Mouse (Mus musculus): ENCODE results near the gene Arpc2. TPM values are rescaled to one million over a fixed set of nuclear protein-coding genes. Genes with fewer than 3 reads are reported as not detected.
A peak's percentile ranks its signal among the peaks of the same experiment; 100 is the strongest.

Gene Arpc2
- polyA plus RNA-seq, 1 experiment from 2014 or later: 448 TPM

- no peaks in the 10 kb centered on the region for H3K27me3 ChIP-seq (ENCODE audit: control insufficient read depth, insufficient read depth, low read depth, low read length)
- no peak overlapping the region for H3K4me2 ChIP-seq (ENCODE audit: low read depth, low read length)
- H3K4me3 ChIP-seq (ENCODE audit: low read length): no peak overlapping the region
- WGBS: 60% methylated on average over 5 of the region's 5 CpGs
- H3K36me3 ChIP-seq (ENCODE audit: control insufficient read depth, insufficient read depth, low read length): no peaks in the 10 kb centered on the region
- H3K27ac ChIP-seq (ENCODE audit: low read length): peak overlapping the region; percentile 74
- peaks cover 80% of the 10 kb centered on the region for H3K4me1 ChIP-seq (replicated peaks; ENCODE audit: control insufficient read depth, insufficient read depth, low read length)
- H3K9ac ChIP-seq (ENCODE audit: low read length): peak overlapping the region; percentile 48
- H3K9me3 ChIP-seq (ENCODE audit: control insufficient read depth, low read length): no peaks in the 10 kb centered on the region
- ATAC-seq (ENCODE audit: low read depth): no peak
These were observed 63.1 kb downstream of the Arpc2 start for GRCm38 (mm10) chr1:74298996-74299395.

DNA sequence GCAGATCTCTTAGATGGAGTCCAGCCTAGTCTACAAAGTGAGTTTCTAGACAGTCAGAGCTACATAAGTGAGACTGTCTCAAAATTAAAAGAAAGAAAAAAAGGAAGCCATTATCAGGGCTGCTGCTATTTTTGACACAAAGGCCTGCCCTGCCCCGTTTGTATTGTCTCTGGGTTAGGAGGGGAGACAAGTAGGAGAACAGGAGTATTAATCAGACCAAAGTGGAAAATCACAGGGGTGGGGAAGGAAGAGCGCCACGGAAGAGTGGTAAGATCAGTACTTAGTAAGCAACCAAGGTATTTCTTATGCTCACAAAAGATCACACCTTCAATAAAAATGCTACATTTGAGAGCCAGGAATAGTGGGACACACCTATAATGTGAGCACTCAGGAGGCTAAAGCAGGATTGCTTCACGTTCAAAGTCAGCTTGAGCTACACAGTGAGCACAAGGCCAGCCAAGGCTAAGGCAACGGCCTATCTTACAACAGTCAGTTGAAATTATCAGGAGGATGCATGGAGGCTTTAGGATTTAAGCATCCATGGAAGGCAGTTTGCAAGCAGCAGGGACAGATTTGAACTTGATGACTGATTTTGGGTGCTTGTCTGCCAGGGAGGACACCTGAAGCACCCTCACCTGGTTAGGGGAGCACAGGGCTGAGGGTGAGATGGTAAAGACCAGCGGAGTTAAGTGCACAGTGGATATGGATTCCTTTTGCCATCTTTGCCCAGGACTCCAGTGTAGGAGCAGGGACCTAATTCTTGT lies 64.6 kb downstream of the Arpc2 start:
- Histone ChIP-seq H3K27me3 (ENCODE audit: control insufficient read depth, insufficient read depth, low read depth, low read length) (no peaks in the 10 kb centered on the region), H3K9ac (ENCODE audit: low read length) (no peak overlapping the region), H3K4me2 (ENCODE audit: low read depth, low read length) (no peak overlapping the region), H3K4me1 (replicated peaks; ENCODE audit: control insufficient read depth, insufficient read depth, low read length) (peaks cover 73% of the 10 kb centered on the region), H3K27ac (ENCODE audit: low read length) (peak overlapping the region; percentile 11), H3K36me3 (ENCODE audit: control insufficient read depth, insufficient read depth, low read length) (no peaks in the 10 kb centered on the region), H3K4me3 (ENCODE audit: low read length) (no peak overlapping the region), H3K9me3 (ENCODE audit: control insufficient read depth, low read length) (no peaks in the 10 kb centered on the region)
- WGBS: 74% methylated on average over 6 of the region's 6 CpGs
- no peak for ATAC-seq (ENCODE audit: low read depth)

- H3K9me3 ChIP-seq (ENCODE audit: control insufficient read depth, low read length): no peaks in the 10 kb centered on the region
- no peaks in the 10 kb centered on the region for H3K27me3 ChIP-seq (ENCODE audit: control insufficient read depth, insufficient read depth, low read depth, low read length)
- peak overlapping the region; percentile 93; the same call in 1 of the 2 replicates for H3K9ac ChIP-seq (ENCODE audit: low read length)
- 86% methylated on average over 7 of the region's 7 CpGs for WGBS
- no peaks in the 10 kb centered on the region for H3K36me3 ChIP-seq (ENCODE audit: control insufficient read depth, insufficient read depth, low read length)
- ATAC-seq (ENCODE audit: low read depth): no peak
- H3K27ac ChIP-seq (ENCODE audit: low read length): no peak overlapping the region; the same call in 1 of the 2 replicates
- H3K4me3 ChIP-seq (ENCODE audit: low read length): no peak overlapping the region; the same call in 1 of the 2 replicates
- peak overlapping the region; percentile 77 for H3K4me2 ChIP-seq (ENCODE audit: low read depth, low read length)
- H3K4me1 ChIP-seq (replicated peaks; ENCODE audit: control insufficient read depth, insufficient read depth, low read length): peaks cover 56% of the 10 kb centered on the region
These were observed 66.3 kb downstream of the Arpc2 start for GRCm38 (mm10) chr1:74302229-74302628.

GRCm38 (mm10) chr1:74302835-74303234 lies 67.0 kb downstream of the Arpc2 start:
- Histone ChIP-seq H3K4me1 (replicated peaks; ENCODE audit: control insufficient read depth, insufficient read depth, low read length) (peaks cover 50% of the 10 kb centered on the region), H3K27ac (ENCODE audit: low read length) (peak overlapping the region; percentile 25; the same call in 1 of the 2 replicates), H3K4me3 (ENCODE audit: low read length) (peak overlapping the region; percentile 84), H3K9ac (ENCODE audit: low read length) (peak overlapping the region; percentile 93), H3K9me3 (ENCODE audit: control insufficient read depth, low read length) (no peaks in the 10 kb centered on the region), H3K36me3 (ENCODE audit: control insufficient read depth, insufficient read depth, low read length) (no peaks in the 10 kb centered on the region), H3K27me3 (ENCODE audit: control insufficient read depth, insufficient read depth, low read depth, low read length) (no peaks in the 10 kb centered on the region), H3K4me2 (ENCODE audit: low read depth, low read length) (peak overlapping the region; percentile 77)
- WGBS: 62% methylated on average over 2 of the region's 2 CpGs
- no peak for ATAC-seq (ENCODE audit: low read depth)

- Histone ChIP-seq H3K9me3 (ENCODE audit: control insufficient read depth, low read length) (no peaks in the 10 kb centered on the region), H3K4me2 (ENCODE audit: low read depth, low read length) (peak overlapping the region; percentile 77), H3K27ac (ENCODE audit: low read length) (peak overlapping the region; percentile 96), H3K9ac (ENCODE audit: low read length) (peak overlapping the region; percentile 93), H3K27me3 (ENCODE audit: control insufficient read depth, insufficient read depth, low read depth, low read length) (no peaks in the 10 kb centered on the region), H3K4me3 (ENCODE audit: low read length) (peak overlapping the region; percentile 84), H3K4me1 (replicated peaks; ENCODE audit: control insufficient read depth, insufficient read depth, low read length) (peaks cover 42% of the 10 kb centered on the region), H3K36me3 (ENCODE audit: control insufficient read depth, insufficient read depth, low read length) (no peaks in the 10 kb centered on the region)
- peak; percentile 92 for ATAC-seq (ENCODE audit: low read depth)
- under 1% methylated on average over 56 of the region's 56 CpGs for WGBS
These were observed 67.8 kb downstream of the Arpc2 start for GRCm38 (mm10) chr1:74303509-74304338.

DNA sequence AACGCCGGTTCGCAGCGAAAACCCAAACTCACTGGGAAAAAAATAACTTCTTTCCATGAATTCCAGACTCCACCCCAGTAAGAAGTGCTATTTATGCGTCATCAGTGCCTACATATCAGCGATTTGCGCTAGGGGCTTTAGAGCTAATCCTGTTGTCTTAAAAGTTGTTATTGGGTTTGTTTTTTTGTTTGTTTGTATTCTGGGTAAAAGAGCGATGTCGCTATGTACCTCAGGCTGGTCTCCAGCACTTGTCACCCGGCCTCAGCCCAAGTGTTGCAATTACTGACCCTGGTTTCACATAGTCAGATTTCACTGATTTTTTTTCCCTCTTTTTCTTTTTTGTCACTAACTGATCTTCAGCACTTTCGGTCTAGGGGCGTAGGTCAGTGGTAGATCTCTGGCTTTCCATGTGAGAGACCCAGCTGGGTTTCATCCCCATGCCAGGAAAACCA lies 68.5 kb downstream of the Arpc2 start:
- Histone ChIP-seq H3K36me3 (ENCODE audit: control insufficient read depth, insufficient read depth, low read length) (no peaks in the 10 kb centered on the region), H3K4me1 (replicated peaks; ENCODE audit: control insufficient read depth, insufficient read depth, low read length) (peaks cover 36% of the 10 kb centered on the region), H3K4me3 (ENCODE audit: low read length) (peak overlapping the region; percentile 84), H3K9ac (ENCODE audit: low read length) (peak overlapping the region; percentile 93), H3K27me3 (ENCODE audit: control insufficient read depth, insufficient read depth, low read depth, low read length) (no peaks in the 10 kb centered on the region), H3K27ac (ENCODE audit: low read length) (peak overlapping the region; percentile 96), H3K4me2 (ENCODE audit: low read depth, low read length) (peak overlapping the region; percentile 77), H3K9me3 (ENCODE audit: control insufficient read depth, low read length) (no peaks in the 10 kb centered on the region)
- peak; percentile 34 for ATAC-seq (ENCODE audit: low read depth)
- 3% methylated on average over 12 of the region's 12 CpGs for WGBS

DNA sequence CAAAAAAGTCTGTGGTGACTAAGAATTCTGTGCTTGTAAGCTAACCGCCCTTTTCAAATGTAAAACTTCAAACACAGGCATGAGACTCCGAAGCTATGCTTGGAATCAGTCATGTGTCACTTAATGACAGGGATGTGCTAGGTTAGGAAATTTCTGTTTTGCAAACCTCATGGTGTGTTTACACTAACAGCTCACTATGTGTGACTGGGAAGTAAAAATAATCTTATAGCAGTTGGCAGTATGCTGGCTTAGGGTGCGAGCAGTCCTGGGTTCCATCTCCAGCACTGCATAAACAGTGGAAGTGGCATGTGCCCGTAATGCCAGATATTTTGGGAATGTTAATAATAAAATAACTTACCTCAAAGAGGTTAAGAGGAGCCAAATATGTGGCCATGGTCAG lies 69.1 kb downstream of the Arpc2 start:
- H3K9me3 ChIP-seq (ENCODE audit: control insufficient read depth, low read length): no peaks in the 10 kb centered on the region
- H3K27ac ChIP-seq (ENCODE audit: low read length): peak overlapping the region; percentile 50; the same call in 1 of the 2 replicates
- peak; percentile 63 for ATAC-seq (ENCODE audit: low read depth)
- H3K27me3 ChIP-seq (ENCODE audit: control insufficient read depth, insufficient read depth, low read depth, low read length): no peaks in the 10 kb centered on the region
- H3K9ac ChIP-seq (ENCODE audit: low read length): no peak overlapping the region
- H3K4me3 ChIP-seq (ENCODE audit: low read length): no peak overlapping the region
- no peaks in the 10 kb centered on the region for H3K36me3 ChIP-seq (ENCODE audit: control insufficient read depth, insufficient read depth, low read length)
- peaks cover 33% of the 10 kb centered on the region for H3K4me1 ChIP-seq (replicated peaks; ENCODE audit: control insufficient read depth, insufficient read depth, low read length)
- H3K4me2 ChIP-seq (ENCODE audit: low read depth, low read length): no peak overlapping the region
- WGBS: 45% methylated on average over 4 of the region's 4 CpGs

- 82% methylated on average over 2 of the region's 2 CpGs for WGBS
- Histone ChIP-seq H3K9ac (ENCODE audit: low read length) (peak within 1 kb of the TSS; percentile 93), H3K27me3 (ENCODE audit: control insufficient read depth, insufficient read depth, low read depth, low read length) (no peaks in the 10 kb centered on the region), H3K36me3 (ENCODE audit: control insufficient read depth, insufficient read depth, low read length) (no peaks in the 10 kb centered on the region), H3K4me1 (replicated peaks; ENCODE audit: control insufficient read depth, insufficient read depth, low read length) (peaks cover 30% of the 10 kb centered on the region), H3K4me2 (ENCODE audit: low read depth, low read length) (peak within 1 kb of the TSS; percentile 77), H3K4me3 (ENCODE audit: low read length) (peak within 1 kb of the TSS; percentile 84), H3K27ac (ENCODE audit: low read length) (peak within 1 kb of the TSS; percentile 96), H3K9me3 (ENCODE audit: control insufficient read depth, low read length) (no peaks in the 10 kb centered on the region)
- ATAC-seq (ENCODE audit: low read depth): no peak
These were observed 69.6 kb downstream of the Arpc2 start, which contains the start of gene Tmbim1 for GRCm38 (mm10) chr1:74305522-74305921. Gene Tmbim1, minus strand, starts transcription at chr1:74305622.

GRCm38 (mm10) chr1:74307146-74307545 lies 71.3 kb downstream of the Arpc2 start:
- Histone ChIP-seq H3K4me2 (ENCODE audit: low read depth, low read length) (no peak overlapping the region), H3K9me3 (ENCODE audit: control insufficient read depth, low read length) (no peaks in the 10 kb centered on the region), H3K36me3 (ENCODE audit: control insufficient read depth, insufficient read depth, low read length) (no peaks in the 10 kb centered on the region), H3K9ac (ENCODE audit: low read length) (no peak overlapping the region), H3K4me3 (ENCODE audit: low read length) (no peak overlapping the region), H3K4me1 (replicated peaks; ENCODE audit: control insufficient read depth, insufficient read depth, low read length) (peaks cover 22% of the 10 kb centered on the region), H3K27ac (ENCODE audit: low read length) (no peak overlapping the region), H3K27me3 (ENCODE audit: control insufficient read depth, insufficient read depth, low read depth, low read length) (no peaks in the 10 kb centered on the region)
- WGBS: 100% methylated on average over 1 of the region's 1 CpGs
- no peak for ATAC-seq (ENCODE audit: low read depth)

All from lung, embryonic 16.5 days (tissue).